Mouse (Mus musculus): Measurements from ENCODE around the gene Mab21l3. TPM values are rescaled to one million over a fixed set of nuclear protein-coding genes. Genes with fewer than 3 reads are reported as not detected.
A peak's percentile ranks its signal among the peaks of the same experiment; 100 is the strongest.

Gene Mab21l3
- total and polyA plus RNA-seq, 3 experiments, result 1.9 to 3.4 (median 2.8) TPM

GRCm38 (mm10) chr3:101839327-101839726 is 9.4 kb downstream of the Mab21l3 start:
- dilution Hi-C loops (cut with MboI; ENCODE audit: extremely low pct_ligation_motif_present, extremely low pct_unique_long_range_greater_than_20kb, low sequenced_read_pairs), result no loop called here
- no peak for DNase-seq (ENCODE audit: extremely low read depth)
- TF ChIP-seq JUN (IDR thresholded peaks at IDR 0.05; ENCODE audit: insufficient read depth, low read depth, low read length) (no peak), GABPA (IDR thresholded peaks at IDR 0.05; ENCODE audit: insufficient replicate concordance, low read depth, low read length) (no peak), ETS1 (conservative IDR thresholded peaks at IDR 0.05; ENCODE audit: low read depth, low read length) (no peak), SIN3A (IDR thresholded peaks at IDR 0.05; ENCODE audit: low read length) (no peak), CTCF (conservative IDR thresholded peaks at IDR 0.05 in 1 of 2, IDR thresholded peaks at IDR 0.05 in 1 of 2; ENCODE audit: low read depth in 2 of 2, low read length in 2 of 2) (peak; percentile 38 to 49; a peak in 3 of 4 replicates), RAD21 (IDR thresholded peaks at IDR 0.05; ENCODE audit: low read depth, low read length) (peak; percentile 10; the same call in 1 of the 2 replicates), BHLHE40 (IDR thresholded peaks at IDR 0.05; ENCODE audit: low read depth, low read length) (no peak)
- peaks cover 3% of the 10 kb centered on the region for H3K9me3 ChIP-seq (replicated peaks; ENCODE audit: low read length)
- H3K79me2 ChIP-seq (replicated peaks; ENCODE audit: control insufficient read depth, extremely low read depth, insufficient read depth, poor library complexity, severe bottlenecking), result no peaks in the 10 kb centered on the region
- no peaks in the 10 kb centered on the region for H3K27me3 ChIP-seq (replicated peaks)
- no peak overlapping the region for H3K9ac ChIP-seq (ENCODE audit: insufficient read depth, low read depth)
- H3K4me1 ChIP-seq (ENCODE audit: control insufficient read depth in 1 of 2, insufficient read depth in 2 of 2), result peaks cover 7 to 30% of the 10 kb centered on the region in 2 experiments; a peak in 3 of 4 replicates
- H3K4me2 ChIP-seq (ENCODE audit: insufficient read depth, low read depth, poor library complexity, severe bottlenecking), result no peak overlapping the region
- no peak overlapping the region for H3K27ac ChIP-seq (ENCODE audit: insufficient read depth, low read depth)
- H3K4me3 ChIP-seq (replicated peaks in 1 of 3; ENCODE audit: low read depth in 2 of 3, low read length in 2 of 3, poor library complexity in 1 of 3), result no peak overlapping the region
- peaks cover 0 to 6% of the 10 kb centered on the region in 2 experiments for H3K36me3 ChIP-seq (replicated peaks in 1 of 2; ENCODE audit: control insufficient read depth in 1 of 2, insufficient read depth in 1 of 2, low read length in 1 of 2)
- in situ Hi-C loops (cut with MboI; ENCODE audit: low pct_ligation_motif_present, low pct_unique_long_range_greater_than_20kb, low sequenced_read_pairs), result no loop called here

- Histone ChIP-seq H3K27ac (ENCODE audit: insufficient read depth, low read depth) (no peak overlapping the region), H3K79me2 (replicated peaks; ENCODE audit: control insufficient read depth, extremely low read depth, insufficient read depth, poor library complexity, severe bottlenecking) (no peaks in the 10 kb centered on the region), H3K9ac (ENCODE audit: insufficient read depth, low read depth) (no peak overlapping the region), H3K9me3 (replicated peaks; ENCODE audit: low read length) (peaks cover 3% of the 10 kb centered on the region), H3K27me3 (replicated peaks) (no peaks in the 10 kb centered on the region), H3K4me2 (ENCODE audit: insufficient read depth, low read depth, poor library complexity, severe bottlenecking) (no peak overlapping the region), H3K36me3 (replicated peaks in 1 of 2; ENCODE audit: control insufficient read depth in 1 of 2, insufficient read depth in 1 of 2, low read length in 1 of 2) (peaks cover 0 to 12% of the 10 kb centered on the region in 2 experiments), H3K4me1 (ENCODE audit: control insufficient read depth in 1 of 2, insufficient read depth in 2 of 2) (peaks cover 11 to 36% of the 10 kb centered on the region in 2 experiments), H3K4me3 (replicated peaks in 1 of 3; ENCODE audit: low read depth in 2 of 3, low read length in 2 of 3, poor library complexity in 1 of 3) (no peak overlapping the region)
- no peak for DNase-seq (ENCODE audit: extremely low read depth)
- dilution Hi-C loops (cut with MboI; ENCODE audit: extremely low pct_ligation_motif_present, extremely low pct_unique_long_range_greater_than_20kb, low sequenced_read_pairs), result no loop called here
- no peak for TF ChIP-seq TCF12 (IDR thresholded peaks at IDR 0.05; ENCODE audit: low read depth, low read length)
- in situ Hi-C loops (cut with MboI; ENCODE audit: low pct_ligation_motif_present, low pct_unique_long_range_greater_than_20kb, low sequenced_read_pairs), result no loop called here
Observed at GRCm38 (mm10) chr3:101836971-101837370, 11.8 kb downstream of the Mab21l3 start.

- H3K4me2 ChIP-seq (ENCODE audit: insufficient read depth, low read depth, poor library complexity, severe bottlenecking), result no peak overlapping the region
- no peaks in the 10 kb centered on the region for H3K79me2 ChIP-seq (replicated peaks; ENCODE audit: control insufficient read depth, extremely low read depth, insufficient read depth, poor library complexity, severe bottlenecking)
- dilution Hi-C loops (cut with MboI; ENCODE audit: extremely low pct_ligation_motif_present, extremely low pct_unique_long_range_greater_than_20kb, low sequenced_read_pairs), result no loop called here
- in situ Hi-C loops (cut with MboI; ENCODE audit: low pct_ligation_motif_present, low pct_unique_long_range_greater_than_20kb, low sequenced_read_pairs), result no loop called here
- H3K4me1 ChIP-seq (ENCODE audit: control insufficient read depth in 1 of 2, insufficient read depth in 2 of 2), result peaks cover 16 to 40% of the 10 kb centered on the region in 2 experiments
- peaks cover 0 to 12% of the 10 kb centered on the region in 2 experiments for H3K36me3 ChIP-seq (replicated peaks in 1 of 2; ENCODE audit: control insufficient read depth in 1 of 2, insufficient read depth in 1 of 2, low read length in 1 of 2)
- TF ChIP-seq CHD2 (IDR thresholded peaks at IDR 0.05; ENCODE audit: low read length) (no peak), UBTF (IDR thresholded peaks at IDR 0.05; ENCODE audit: low read depth, low read length) (no peak), JUN (IDR thresholded peaks at IDR 0.05; ENCODE audit: insufficient read depth, low read depth, low read length) (no peak), KAT2A (IDR thresholded peaks at IDR 0.05; ENCODE audit: insufficient replicate concordance, low read length) (no peak), MAZ (IDR thresholded peaks at IDR 0.05; ENCODE audit: low read depth, low read length) (no peak), USF2 (conservative IDR thresholded peaks at IDR 0.05; ENCODE audit: low read depth, low read length) (no peak), MYC (IDR thresholded peaks at IDR 0.05; ENCODE audit: low read depth, low read length) (peak; percentile 5; the same call in 1 of the 2 replicates), IRF4 (IDR thresholded peaks at IDR 0.05; ENCODE audit: low read depth, low read length) (no peak), POLR2A (IDR thresholded peaks at IDR 0.05; ENCODE audit: low read depth, low read length) (no peak)
- H3K9ac ChIP-seq (ENCODE audit: insufficient read depth, low read depth), result no peak overlapping the region
- no peaks in the 10 kb centered on the region for H3K27me3 ChIP-seq (replicated peaks)
- H3K4me3 ChIP-seq (replicated peaks in 1 of 3; ENCODE audit: low read depth in 2 of 3, low read length in 2 of 3, poor library complexity in 1 of 3), result no peak overlapping the region
- H3K27ac ChIP-seq (ENCODE audit: insufficient read depth, low read depth), result no peak overlapping the region
- H3K9me3 ChIP-seq (replicated peaks; ENCODE audit: low read length), result peaks cover 3% of the 10 kb centered on the region
- no peak for DNase-seq (ENCODE audit: extremely low read depth)
Observed at GRCm38 (mm10) chr3:101836532-101836931, 12.2 kb downstream of the Mab21l3 start.

Data from CH12.LX (cell line).